Mouse (Mus musculus) thymus, adult 2 months (tissue): ENCODE measurements around the gene Farp2. TPM values are rescaled to one million over a fixed set of nuclear protein-coding genes. Genes with fewer than 3 reads are reported as not detected.

Experiments used
- DNase-seq: peaks from one replicate; pipeline ENCODE4 v3.0.0; 2021
- H3K27ac ChIP-seq: fragments of 200-500 bp; 2 replicates; pipeline ENCODE4 v1.5.1; 2012; ENCODE audit warnings: low read length, control low read depth; ENCODE audit not compliant: control insufficient read depth, insufficient read depth
- H3K27me3 ChIP-seq: fragments of 200-500 bp; 2 replicates; pipeline ENCODE4 v1.6.1; 2012; ENCODE audit warnings: mild to moderate bottlenecking, low read length, moderate library complexity, mixed read lengths; ENCODE audit not compliant: control insufficient read depth, insufficient read depth
- H3K36me3 ChIP-seq: fragments of 200-500 bp; 2 replicates; pipeline ENCODE4 v1.6.1; 2012; ENCODE audit warnings: mild to moderate bottlenecking, low read length, moderate library complexity; ENCODE audit not compliant: control insufficient read depth, insufficient read depth
- H3K4me1 ChIP-seq: fragments of 200-500 bp; replicated peaks from 2 replicates; pipeline ENCODE4 v1.6.1; 2012; ENCODE audit warnings: low read length; ENCODE audit not compliant: control insufficient read depth, insufficient read depth
- H3K4me3 ChIP-seq: fragments of 200-500 bp; 2 replicates; pipeline ENCODE4 v1.5.1; 2012; ENCODE audit warnings: mild to moderate bottlenecking, low read length, control low read depth, moderate library complexity; ENCODE audit not compliant: control insufficient read depth, insufficient read depth
- CTCF ChIP-seq: fragments of 200-500 bp; IDR thresholded peaks from 2 replicates; pipeline ENCODE4 v1.5.1; 2012; ENCODE audit warnings: mild to moderate bottlenecking, control low read depth, low read length, moderate library complexity, borderline replicate concordance; ENCODE audit not compliant: control insufficient read depth, poor library complexity, insufficient read depth; ENCODE audit errors: extremely low read depth
- POLR2A ChIP-seq: fragments of 200-500 bp; IDR thresholded peaks from 2 replicates; pipeline ENCODE4 v1.6.1; 2012; ENCODE audit warnings: mild to moderate bottlenecking, low read length, control low read depth, moderate library complexity; ENCODE audit not compliant: control insufficient read depth, poor library complexity, insufficient read depth; ENCODE audit errors: extremely low read depth
- WGBS: fragments of 180-500 bp; shearing (Covaris S2); methylation state at CpG from one replicate; pipeline ENCODE4 v1.1.7; 2018; 5-methylcytosine and 5-hydroxymethylcytosine counted together
- polyA plus RNA-seq: library from polyadenylated mRNA; depleted of rRNA; stranded (reverse); fragments of >200 nt; gene quantifications from 2 replicates; pipeline ENCODE4 v1.2.3, GENCODE M21; 2012

Farp2 gene
- polyA plus RNA-seq, 1 experiment, result 2.1 TPM

DNA sequence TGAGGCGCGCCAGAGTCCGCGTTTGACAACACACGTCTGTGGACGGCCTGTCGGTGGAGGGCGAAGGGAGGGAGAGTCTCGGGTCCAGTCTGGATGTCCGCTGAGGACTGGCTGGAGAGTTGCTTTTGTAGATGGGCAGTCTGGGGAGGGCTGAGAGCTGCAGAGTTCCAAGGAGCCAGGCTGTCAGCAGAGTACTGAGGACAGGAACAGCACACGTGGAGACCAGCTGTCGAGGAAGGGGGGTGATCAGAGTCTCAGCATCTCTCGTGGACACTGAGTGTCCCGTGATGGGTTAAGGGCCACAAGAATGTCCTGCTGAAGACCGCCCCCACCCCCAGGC, 442 bp downstream of the Farp2 start:
- H3K36me3 ChIP-seq, result peaks cover 3% of the 10 kb centered on the region; the same call in 1 of the 2 replicates
- peak overlapping the region; percentile 51 for H3K4me3 ChIP-seq
- DNase-seq, result no peak
- no peak overlapping the region for H3K27ac ChIP-seq
- H3K27me3 ChIP-seq, result no peaks in the 10 kb centered on the region
- 11% methylated on average over 15 of the region's 15 CpGs for WGBS
- peaks cover 12% of the 10 kb centered on the region for H3K4me1 ChIP-seq
- TF ChIP-seq POLR2A (no peak), CTCF (no peak)

DNA sequence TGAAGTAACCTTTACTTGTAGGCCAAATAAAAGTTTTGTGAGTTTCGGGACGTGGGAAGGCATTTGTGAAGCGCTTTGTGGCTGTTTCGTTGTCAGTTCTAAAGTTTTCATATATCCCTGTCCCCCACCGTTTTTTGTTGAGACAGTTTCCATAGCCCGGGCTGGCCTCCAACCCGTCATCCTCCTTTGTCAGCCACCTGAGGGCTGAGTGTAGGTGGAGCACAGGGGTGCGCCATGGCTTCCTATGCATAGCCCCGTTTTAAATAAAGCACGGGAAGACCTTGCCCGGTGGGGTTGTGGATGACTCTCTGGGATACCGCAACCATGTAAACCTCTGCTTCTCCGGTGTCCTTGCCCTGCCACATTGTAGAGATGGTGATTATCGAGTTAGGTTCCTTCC, 1.3 kb downstream of the Farp2 start:
- Histone ChIP-seq H3K4me3 (no peak overlapping the region), H3K27me3 (no peaks in the 10 kb centered on the region), H3K4me1 (peaks cover 12% of the 10 kb centered on the region), H3K36me3 (no peaks in the 10 kb centered on the region), H3K27ac (no peak overlapping the region)
- 85% methylated on average over 14 of the region's 14 CpGs for WGBS
- TF ChIP-seq POLR2A (no peak), CTCF (no peak)
- no peak for DNase-seq

DNA sequence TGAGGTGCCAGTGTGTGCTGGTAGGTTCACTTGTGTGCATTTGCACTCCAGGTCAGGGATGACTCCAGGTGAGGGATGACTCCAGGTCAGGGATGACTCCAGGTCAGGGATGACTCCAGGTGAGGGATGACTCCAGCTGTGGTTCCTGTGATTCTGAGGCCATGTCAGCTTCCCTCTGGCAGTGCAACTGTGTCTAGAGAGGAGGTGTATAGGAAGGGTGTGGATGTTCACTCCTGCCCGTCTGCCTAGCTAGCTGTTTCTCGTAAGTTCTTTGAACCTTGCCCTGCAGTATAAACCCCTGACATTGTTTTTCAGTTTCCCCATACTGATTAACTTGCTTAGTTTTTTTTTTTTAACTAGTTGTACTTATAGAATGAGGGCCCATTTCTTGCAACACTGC, 9.6 kb downstream of the Farp2 start:
- H3K27ac ChIP-seq, result no peak overlapping the region
- no peaks in the 10 kb centered on the region for H3K4me1 ChIP-seq
- H3K4me3 ChIP-seq, result no peak overlapping the region
- no peak for DNase-seq
- no peaks in the 10 kb centered on the region for H3K27me3 ChIP-seq
- no peaks in the 10 kb centered on the region for H3K36me3 ChIP-seq
- TF ChIP-seq CTCF (no peak), POLR2A (no peak)
- WGBS, result 93% methylated on average over 2 of the region's 2 CpGs

DNA sequence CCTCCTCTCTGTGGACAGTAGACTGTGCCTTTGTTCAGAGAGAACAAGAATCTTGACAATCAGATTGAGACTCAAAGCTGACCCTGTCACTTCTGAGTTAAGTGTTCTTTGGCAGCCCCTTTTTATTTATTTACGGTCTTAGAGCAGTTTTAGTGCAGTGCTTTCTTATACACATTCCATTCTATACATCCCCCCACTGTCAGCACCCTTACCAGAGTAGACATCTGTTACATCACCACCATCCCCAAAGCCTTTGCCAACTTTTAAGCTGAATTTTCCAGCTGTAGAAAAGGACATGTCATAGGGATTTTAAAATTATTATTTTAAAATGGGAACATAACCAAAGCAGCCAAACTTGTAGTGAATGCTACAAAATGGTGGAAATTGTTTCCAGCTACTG, 10.4 kb downstream of the Farp2 start:
- Histone ChIP-seq H3K36me3 (no peaks in the 10 kb centered on the region), H3K27ac (no peak overlapping the region), H3K4me3 (no peak overlapping the region), H3K4me1 (no peaks in the 10 kb centered on the region), H3K27me3 (no peaks in the 10 kb centered on the region)
- no peak for DNase-seq
- 100% methylated on average over 1 of the region's 1 CpGs for WGBS
- TF ChIP-seq CTCF (no peak), POLR2A (no peak)

DNA sequence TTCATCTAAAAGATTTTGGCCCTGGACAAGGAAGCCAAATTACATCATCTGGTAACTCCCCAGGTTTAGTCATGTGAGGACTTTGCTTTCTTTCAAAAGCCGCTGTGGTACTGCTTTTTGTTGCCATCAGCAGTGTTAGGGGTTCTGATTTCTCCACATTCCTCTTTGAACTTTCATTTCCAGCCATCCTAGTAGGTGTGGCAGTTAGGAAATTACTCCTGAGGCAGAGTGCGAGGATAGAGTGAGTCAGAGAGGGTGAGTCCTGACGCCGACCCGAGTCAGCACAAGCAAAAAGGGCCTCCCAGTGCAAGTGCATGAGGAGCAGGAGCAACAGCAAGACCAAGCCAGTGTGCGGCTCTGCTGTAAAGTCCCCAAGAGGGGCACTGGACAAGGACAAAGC, 17.9 kb downstream of the Farp2 start:
- DNase-seq, result no peak
- Histone ChIP-seq H3K36me3 (no peaks in the 10 kb centered on the region), H3K4me3 (no peak overlapping the region), H3K27ac (no peak overlapping the region), H3K27me3 (no peaks in the 10 kb centered on the region), H3K4me1 (no peaks in the 10 kb centered on the region)
- TF ChIP-seq CTCF (no peak), POLR2A (no peak)
- 93% methylated on average over 6 of the region's 6 CpGs for WGBS

DNA sequence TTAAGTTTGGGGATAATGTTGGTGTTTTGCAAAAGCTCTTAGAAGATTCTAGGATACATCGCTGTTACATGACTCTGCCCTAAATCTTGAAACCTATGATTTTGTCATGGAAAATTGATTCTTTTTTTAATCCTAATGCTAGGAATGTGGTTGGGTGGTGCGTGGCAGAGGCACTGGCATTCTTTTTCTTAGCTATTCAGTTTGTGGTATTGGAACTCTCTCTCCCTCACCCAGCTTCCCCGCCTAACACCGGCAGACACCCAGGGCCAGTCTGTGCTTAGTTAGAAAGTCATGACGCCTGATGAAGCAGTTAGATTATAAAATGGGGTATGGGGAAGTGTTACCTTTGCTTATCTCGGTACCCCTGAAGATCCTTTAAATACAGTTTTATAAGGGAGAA, 25.3 kb downstream of the Farp2 start:
- H3K4me1 ChIP-seq, result no peaks in the 10 kb centered on the region
- WGBS, result 96% methylated on average over 6 of the region's 6 CpGs
- H3K27me3 ChIP-seq, result no peaks in the 10 kb centered on the region
- H3K4me3 ChIP-seq, result no peak overlapping the region
- no peak for DNase-seq
- no peak for TF ChIP-seq POLR2A
- no peak for TF ChIP-seq CTCF
- H3K36me3 ChIP-seq, result no peaks in the 10 kb centered on the region
- no peak overlapping the region for H3K27ac ChIP-seq

DNA sequence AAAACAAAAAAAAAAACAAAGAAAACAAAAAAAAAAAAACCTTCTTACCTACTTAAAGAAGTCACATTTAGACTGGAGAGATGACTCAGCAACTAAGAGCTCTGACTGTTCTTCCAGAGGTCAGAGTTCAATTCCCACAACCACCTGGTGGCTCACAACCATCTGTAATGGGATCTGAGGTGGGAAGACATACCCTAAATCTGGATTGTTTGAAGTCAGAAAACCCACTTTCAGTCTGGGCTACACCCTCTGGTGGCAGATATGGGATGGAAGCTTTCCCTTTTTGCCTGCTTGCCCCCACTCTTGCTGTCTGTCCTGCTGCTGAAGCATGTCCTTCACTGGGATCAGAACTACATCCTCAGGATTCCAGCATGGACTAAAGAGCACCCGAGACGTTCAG, 31.3 kb downstream of the Farp2 start:
- no peaks in the 10 kb centered on the region for H3K4me1 ChIP-seq
- 92% methylated on average over 2 of the region's 2 CpGs for WGBS
- H3K36me3 ChIP-seq, result no peaks in the 10 kb centered on the region
- DNase-seq, result no peak
- no peak overlapping the region for H3K27ac ChIP-seq
- TF ChIP-seq CTCF, result no peak
- no peaks in the 10 kb centered on the region for H3K27me3 ChIP-seq
- no peak overlapping the region for H3K4me3 ChIP-seq
